Mouse (Mus musculus) forebrain, embryonic 11.5 days (tissue): ENCODE results near the gene Morn4. TPM values are rescaled to one million over a fixed set of nuclear protein-coding genes. Genes with fewer than 3 reads are reported as not detected.
A peak's percentile ranks its signal among the peaks of the same experiment; 100 is the strongest.

Experiments used
- ATAC-seq: fragments of 200-750 bp; cut with Nextera tagmentation; replicated peaks from 2 replicates; pipeline ENCODE4 v1.8.0; 2017; ENCODE audit warnings: moderate TSS enrichment; ENCODE audit not compliant: low FRiP score
- DNase-seq: peaks from one replicate; pipeline ENCODE4 v3.0.0-alpha.2; 2017; ENCODE audit warnings: low spot score
- H3K27ac ChIP-seq: fragments of 300-500 bp; sonication (generic); 2 replicates; pipeline ENCODE4 v1.5.1; 2014; ENCODE audit warnings: low read depth, low read length
- H3K27me3 ChIP-seq: fragments of 300-500 bp; sonication (generic); 2 replicates; pipeline ENCODE4 v1.6.1; 2014; ENCODE audit warnings: mild to moderate bottlenecking, low read length, mixed read lengths; ENCODE audit not compliant: control insufficient read depth, insufficient read depth
- H3K36me3 ChIP-seq: fragments of 300-500 bp; sonication (generic); 2 replicates; pipeline ENCODE4 v1.6.1; 2014; ENCODE audit warnings: mild to moderate bottlenecking, low read length, moderate library complexity, mixed read lengths; ENCODE audit not compliant: control insufficient read depth, insufficient read depth
- H3K4me1 ChIP-seq: fragments of 300-500 bp; sonication (generic); replicated peaks from 2 replicates; pipeline ENCODE4 v1.6.1; 2014; ENCODE audit warnings: low read length, mixed read lengths; ENCODE audit not compliant: control insufficient read depth, insufficient read depth
- H3K4me2 ChIP-seq: fragments of 300-500 bp; sonication (generic); 2 replicates; pipeline ENCODE4 v1.6.1; 2014; ENCODE audit warnings: low read depth, mild to moderate bottlenecking, low read length, moderate library complexity, mixed read lengths; ENCODE audit not compliant: severe bottlenecking
- H3K4me3 ChIP-seq: fragments of 300-500 bp; sonication (generic); 2 replicates; pipeline ENCODE4 v1.5.1; 2014; ENCODE audit warnings: low read depth, low read length
- H3K9ac ChIP-seq: fragments of 300-500 bp; sonication (generic); 2 replicates; pipeline ENCODE4 v1.6.1; 2014; ENCODE audit warnings: low read length
- H3K9me3 ChIP-seq: fragments of 300-500 bp; sonication (generic); 2 replicates; pipeline ENCODE4 v1.6.1; 2016; ENCODE audit warnings: low read length, mixed read lengths; ENCODE audit not compliant: control insufficient read depth
- WGBS: fragments of 180-500 bp; shearing (Covaris S2); extraction: QIAGEN DNeasy Blood & Tissue Kit; methylation state at CpG from one replicate; pipeline ENCODE4 v1.1.7; 2014; 5-methylcytosine and 5-hydroxymethylcytosine counted together
- polyA plus RNA-seq: library from polyadenylated mRNA; unstranded; fragments of >200 nt; fragmentation: Nextera tagmentation; extraction: Ambion mirVana; gene quantifications from 2 replicates; pipeline ENCODE4 v1.2.1, GENCODE M21; 2014

Morn4 gene
- polyA plus RNA-seq = 52.9 and 63.1 TPM in 2 replicates

GRCm38 (mm10) chr19:42086166-42086565 is at the start of gene Morn4:
TSS of gene Morn4 (minus strand) at chr19:42086357.
- H3K9ac ChIP-seq = peak within 1 kb of the TSS; percentile 83
- peak within 1 kb of the TSS; percentile 41 for H3K27ac ChIP-seq
- ATAC-seq (peak; percentile 89), DNase-seq (peak; percentile 95)
- H3K9me3 ChIP-seq = no peaks in the 10 kb centered on the region
- H3K4me1 ChIP-seq = peaks cover 7% of the 10 kb centered on the region; the same call in 1 of the 2 replicates
- H3K4me3 ChIP-seq = peak within 1 kb of the TSS; percentile 76
- H3K4me2 ChIP-seq = peak within 1 kb of the TSS; percentile 81
- no peaks in the 10 kb centered on the region for H3K27me3 ChIP-seq
- WGBS = 0% methylated on average over 21 of the region's 21 CpGs
- no peaks in the 10 kb centered on the region for H3K36me3 ChIP-seq

GRCm38 (mm10) chr19:42135070-42135469 is 48.9 kb upstream of the Morn4 start:
- Histone ChIP-seq H3K9ac (no peak overlapping the region), H3K27me3 (no peaks in the 10 kb centered on the region), H3K4me3 (no peak overlapping the region), H3K9me3 (no peaks in the 10 kb centered on the region), H3K4me1 (peaks cover 3% of the 10 kb centered on the region; the same call in 1 of the 2 replicates), H3K27ac (no peak overlapping the region), H3K4me2 (no peak overlapping the region), H3K36me3 (no peaks in the 10 kb centered on the region)
- DNase-seq (no peak), ATAC-seq (no peak)

DNA sequence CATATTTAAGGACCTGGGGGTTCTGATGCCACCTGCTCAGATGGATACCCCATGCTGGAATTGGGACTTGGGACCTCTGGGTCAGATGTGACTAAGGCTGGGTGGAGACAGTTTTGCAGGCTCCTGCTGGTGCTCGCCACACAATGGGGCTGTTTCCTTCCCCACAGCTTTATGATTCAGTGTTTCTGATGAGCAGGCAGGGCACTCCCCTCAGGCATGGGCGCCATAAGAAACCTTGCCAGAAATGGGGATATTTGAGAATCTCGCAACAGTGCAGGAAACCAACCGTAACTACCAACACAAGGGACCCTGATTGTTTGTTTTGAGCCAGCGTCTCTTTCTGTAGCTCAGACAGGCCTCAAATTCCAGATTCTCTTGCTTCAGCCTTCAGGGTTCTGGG is 44.9 kb upstream of the Morn4 start:
- WGBS = 79% methylated on average over 5 of the region's 5 CpGs
- Histone ChIP-seq H3K4me2 (no peak overlapping the region), H3K27me3 (no peaks in the 10 kb centered on the region), H3K4me3 (no peak overlapping the region), H3K9me3 (no peaks in the 10 kb centered on the region), H3K27ac (no peak overlapping the region), H3K36me3 (no peaks in the 10 kb centered on the region), H3K9ac (no peak overlapping the region), H3K4me1 (peaks cover 6% of the 10 kb centered on the region)
- DNase-seq (no peak), ATAC-seq (no peak)

DNA sequence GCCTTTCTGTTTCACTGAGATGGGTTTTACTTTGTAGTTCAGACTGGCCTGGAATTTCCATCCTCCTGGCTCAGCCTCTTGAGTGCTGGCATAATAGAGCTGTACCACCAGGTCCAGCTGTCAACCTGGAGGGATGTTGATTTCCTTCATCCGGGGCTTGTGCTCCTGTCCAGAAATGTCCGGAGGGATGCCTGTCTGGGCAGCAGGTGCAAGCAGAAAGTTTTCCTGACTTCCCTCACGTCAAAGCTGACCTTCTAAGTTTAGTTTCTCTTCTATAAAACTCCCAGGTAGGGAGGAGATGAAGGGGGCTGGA is 44.1 kb upstream of the Morn4 start:
- Histone ChIP-seq H3K4me1 (peaks cover 4% of the 10 kb centered on the region), H3K36me3 (no peaks in the 10 kb centered on the region), H3K27ac (no peak overlapping the region), H3K4me2 (no peak overlapping the region), H3K9me3 (no peaks in the 10 kb centered on the region), H3K4me3 (no peak overlapping the region), H3K27me3 (no peaks in the 10 kb centered on the region), H3K9ac (no peak overlapping the region)
- WGBS = 80% methylated on average over 3 of the region's 3 CpGs
- no peak for ATAC-seq
- no peak for DNase-seq

- 25% methylated on average over 14 of the region's 14 CpGs for WGBS
- H3K27me3 ChIP-seq = no peaks in the 10 kb centered on the region
- no peaks in the 10 kb centered on the region for H3K36me3 ChIP-seq
- peak overlapping the region; percentile 57 for H3K4me3 ChIP-seq
- peak overlapping the region; percentile 7; the same call in 1 of the 2 replicates for H3K9ac ChIP-seq
- H3K27ac ChIP-seq = no peak overlapping the region
- no peak; the same call in 1 of the 2 replicates for ATAC-seq
- peaks cover 4% of the 10 kb centered on the region for H3K4me1 ChIP-seq
- no peak for DNase-seq
- H3K4me2 ChIP-seq = peak overlapping the region; percentile 87
- no peaks in the 10 kb centered on the region for H3K9me3 ChIP-seq
Observed at GRCm38 (mm10) chr19:42129509-42130293, 43.5 kb upstream of the Morn4 start.

DNA sequence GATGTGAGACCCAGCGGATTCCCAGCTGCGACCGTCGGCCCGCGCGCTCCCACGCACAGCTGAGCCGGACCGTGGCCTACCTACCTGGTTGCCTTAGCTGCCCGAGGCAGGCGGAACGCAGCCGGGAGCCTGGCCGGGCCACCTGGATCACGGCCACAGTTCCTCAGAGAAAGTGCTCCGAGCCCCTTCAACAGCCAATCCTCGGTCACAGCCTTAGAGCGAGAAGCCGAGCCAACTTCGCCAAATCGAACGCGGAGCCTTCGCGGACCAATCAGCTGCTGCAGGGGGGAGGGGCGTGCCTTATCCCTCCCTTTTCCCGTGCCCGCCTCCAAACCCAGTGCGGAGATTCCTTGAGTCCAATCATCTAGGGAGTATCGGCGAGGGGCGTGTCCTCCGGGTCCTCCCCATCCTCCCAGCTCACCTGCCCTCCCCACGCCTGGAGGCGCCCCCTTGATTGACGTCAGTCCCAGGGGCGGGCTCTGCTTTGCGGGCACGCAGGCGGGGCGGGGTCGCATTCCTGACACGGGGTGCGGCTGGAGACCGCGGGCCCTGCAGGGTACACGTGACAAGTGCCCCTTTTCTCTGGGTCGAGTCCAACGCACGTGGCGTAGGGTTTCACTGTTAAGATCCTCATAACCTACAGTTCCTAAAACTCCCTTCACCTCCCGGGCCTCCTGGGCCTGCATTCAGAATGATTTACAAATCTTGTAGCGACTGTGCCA is 42.8 kb upstream of the Morn4 start, which contains the start of gene Avpi1:
Avpi1 (minus strand) TSS at position 273 of the 722 bp plus-strand sequence.
- peak; percentile 98 for ATAC-seq
- no peaks in the 10 kb centered on the region for H3K27me3 ChIP-seq
- H3K36me3 ChIP-seq = no peaks in the 10 kb centered on the region
- H3K4me3 ChIP-seq = peak within 1 kb of the TSS; percentile 57
- peak within 1 kb of the TSS; percentile 14; the same call in 1 of the 2 replicates for H3K27ac ChIP-seq
- no peaks in the 10 kb centered on the region for H3K9me3 ChIP-seq
- H3K4me1 ChIP-seq = peaks cover 4% of the 10 kb centered on the region
- H3K9ac ChIP-seq = peak within 1 kb of the TSS; percentile 57
- peak within 1 kb of the TSS; percentile 87 for H3K4me2 ChIP-seq
- peak; percentile 99 for DNase-seq
- WGBS = under 1% methylated on average over 54 of the region's 54 CpGs

GRCm38 (mm10) chr19:42128052-42128740 is 42.0 kb upstream of the Morn4 start:
- 4% methylated on average over 23 of the region's 23 CpGs for WGBS

GRCm38 (mm10) chr19:42127024-42127423 is 40.9 kb upstream of the Morn4 start:
- H3K4me3 ChIP-seq = no peak overlapping the region
- H3K4me2 ChIP-seq = no peak overlapping the region
- H3K9ac ChIP-seq = no peak overlapping the region
- H3K9me3 ChIP-seq = no peaks in the 10 kb centered on the region
- H3K27me3 ChIP-seq = no peaks in the 10 kb centered on the region
- ATAC-seq (no peak), DNase-seq (no peak)
- H3K27ac ChIP-seq = no peak overlapping the region
- no peaks in the 10 kb centered on the region for H3K36me3 ChIP-seq
- 90% methylated on average over 5 of the region's 5 CpGs for WGBS
- peaks cover 4% of the 10 kb centered on the region for H3K4me1 ChIP-seq

More at GRCm38 (mm10) chr19:42128052-42128740, 42.0 kb upstream of the Morn4 start:
- Histone ChIP-seq H3K4me2 (peak overlapping the region; percentile 87), H3K9me3 (no peaks in the 10 kb centered on the region), H3K9ac (peak overlapping the region; percentile 57), H3K4me3 (peak overlapping the region; percentile 57), H3K27me3 (no peaks in the 10 kb centered on the region), H3K27ac (peak overlapping the region; percentile 14; the same call in 1 of the 2 replicates), H3K36me3 (no peaks in the 10 kb centered on the region), H3K4me1 (peaks cover 4% of the 10 kb centered on the region)
- ATAC-seq = no peak
- DNase-seq = no peak
